Mouse (Mus musculus): ENCODE measurements around the gene Usp9x. TPM values are rescaled to one million over a fixed set of nuclear protein-coding genes. Genes with fewer than 3 reads are reported as not detected.

Usp9x gene
- total RNA-seq, 2 experiments from 2014 or later = 279 to 291 TPM

DNA sequence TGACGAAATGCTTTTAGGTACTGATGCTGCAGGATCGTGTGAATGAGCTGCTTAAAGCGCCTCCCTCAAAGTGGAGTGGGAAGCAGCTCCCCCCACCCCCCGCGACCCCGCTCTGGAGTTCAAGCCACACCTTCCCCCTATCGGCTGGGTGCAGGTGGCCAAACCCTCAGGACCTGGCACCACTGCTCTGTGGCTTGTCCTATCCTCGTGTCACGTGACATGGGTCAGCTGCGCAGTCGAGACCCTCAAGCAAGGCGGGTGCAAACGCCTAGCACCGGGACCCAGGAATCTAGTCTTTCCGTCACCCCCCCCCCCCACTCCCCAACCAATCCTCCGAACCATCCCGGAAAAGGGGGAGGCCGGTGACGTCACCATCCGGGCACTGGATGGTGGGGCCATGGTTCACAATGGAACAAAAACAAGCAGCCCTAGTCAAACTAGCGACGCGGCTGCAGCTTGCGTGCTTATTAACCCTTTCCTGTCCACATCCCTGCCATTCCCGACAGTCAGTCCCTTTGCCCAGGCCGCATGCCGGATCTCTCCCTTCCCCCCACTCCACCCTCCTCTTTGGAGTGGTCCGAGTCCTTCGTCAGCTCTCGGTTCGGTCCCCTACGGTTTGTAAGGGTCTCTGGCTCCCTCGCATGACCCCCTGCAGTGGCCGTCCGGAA lies 591 bp upstream of the Usp9x start:
- intact Hi-C loops (cut with DNase I) = loop anchor here (5.0 kb wide), 1 partner anchor 193 kb away; no protein-coding TSS in a partner anchor
- peak; percentile 95 to 96 for DNase-seq (ENCODE audit: extremely low spot score in 1 of 2, low spot score in 2 of 2)

DNA sequence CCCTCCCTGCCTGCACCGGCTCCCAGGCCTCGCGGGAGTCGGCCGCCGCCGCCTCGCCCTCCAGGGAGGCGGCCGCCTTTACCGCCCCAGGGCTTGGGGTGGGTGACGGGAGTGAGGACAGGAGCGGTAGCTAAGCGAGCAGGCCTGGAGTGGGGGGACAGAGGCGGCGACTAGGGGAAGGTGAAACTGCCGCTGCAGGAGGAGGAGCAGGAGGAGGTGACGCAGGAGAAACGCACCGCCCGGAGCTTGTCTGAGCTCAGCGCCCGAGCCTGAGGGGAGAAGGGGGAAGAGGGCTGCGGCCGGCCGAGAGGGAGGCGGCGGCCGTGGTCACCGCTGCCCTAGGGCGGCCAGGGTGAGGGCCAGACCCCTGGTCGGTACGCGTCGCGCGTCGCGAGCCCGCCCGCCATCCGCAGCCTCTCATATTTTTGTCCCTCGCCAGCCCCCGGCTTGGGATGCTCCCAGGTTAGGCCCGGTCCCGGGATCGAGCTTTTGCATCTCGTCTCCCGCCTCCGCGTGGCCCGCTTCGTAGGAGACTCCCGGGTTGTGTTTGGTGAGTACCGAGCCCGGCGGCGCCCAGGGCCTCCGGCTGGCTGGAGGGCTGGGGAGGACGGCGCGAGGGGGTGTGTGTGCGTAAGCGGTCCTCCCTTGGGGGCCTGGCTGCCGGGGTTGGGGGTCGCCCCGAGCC lies 620 bp downstream of the Usp9x start:
- intact Hi-C loops (cut with DNase I) = loop anchor here (5.0 kb wide), 1 partner anchor 195 kb away; no protein-coding TSS in a partner anchor
- DNase-seq (ENCODE audit: extremely low spot score in 1 of 2, low spot score in 2 of 2) = peak; percentile 24 to 82

DNA sequence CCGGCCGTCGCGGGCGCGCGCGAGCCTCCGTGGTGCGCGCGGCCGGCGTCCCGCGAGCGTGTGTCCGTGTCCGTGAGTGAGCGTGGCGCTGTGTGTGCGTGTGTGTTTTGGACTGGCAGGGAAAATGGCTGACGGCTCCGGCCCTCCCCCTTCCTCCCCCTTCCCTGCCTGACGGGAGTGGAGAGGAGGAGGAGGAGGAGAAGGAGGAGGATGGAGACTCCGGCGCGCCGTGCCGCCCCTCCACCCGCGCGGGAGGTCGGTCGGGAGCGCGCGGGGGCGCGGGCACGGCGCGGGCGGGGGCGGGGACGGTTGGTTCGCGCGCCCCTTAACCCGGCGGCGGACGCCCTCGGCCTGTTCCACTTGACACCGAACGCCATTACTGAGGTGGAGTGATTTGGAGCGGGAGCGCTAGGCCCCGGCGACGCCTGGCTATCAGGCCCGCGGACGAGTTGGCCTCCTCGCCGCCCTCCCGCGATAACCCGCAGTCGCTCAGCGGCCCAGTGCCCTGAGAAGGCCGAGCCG lies 1.2 kb downstream of the Usp9x start:
- intact Hi-C loops (cut with DNase I) = loop anchor here (5.0 kb wide), 1 partner anchor 195 kb away; no protein-coding TSS in a partner anchor
- peak; percentile 49 to 85 for DNase-seq (ENCODE audit: extremely low spot score in 1 of 2, low spot score in 2 of 2)

DNA sequence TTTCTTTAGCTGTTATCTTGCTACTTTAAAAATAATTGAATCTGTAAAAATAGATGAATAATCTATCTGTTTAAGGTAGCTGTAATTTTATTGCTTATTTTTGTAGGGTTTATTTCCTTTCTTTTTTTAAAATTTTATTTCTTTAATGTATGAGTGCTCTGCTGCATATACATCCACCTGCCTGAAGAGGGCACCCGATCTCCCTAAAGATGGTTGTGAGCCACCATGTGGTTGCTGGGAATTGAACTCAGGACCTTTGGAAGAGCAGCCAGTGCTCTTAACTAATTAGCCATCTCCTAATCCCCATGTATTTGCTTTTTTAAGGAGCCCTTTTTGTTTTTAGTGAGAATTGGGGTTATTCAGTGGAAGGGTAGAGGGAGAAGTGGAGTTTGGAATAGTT lies 14.3 kb downstream of the Usp9x start:
- intact Hi-C loops (cut with DNase I) = no loop called here
- DNase-seq (ENCODE audit: extremely low spot score in 1 of 2, low spot score in 2 of 2) = no peak

DNA sequence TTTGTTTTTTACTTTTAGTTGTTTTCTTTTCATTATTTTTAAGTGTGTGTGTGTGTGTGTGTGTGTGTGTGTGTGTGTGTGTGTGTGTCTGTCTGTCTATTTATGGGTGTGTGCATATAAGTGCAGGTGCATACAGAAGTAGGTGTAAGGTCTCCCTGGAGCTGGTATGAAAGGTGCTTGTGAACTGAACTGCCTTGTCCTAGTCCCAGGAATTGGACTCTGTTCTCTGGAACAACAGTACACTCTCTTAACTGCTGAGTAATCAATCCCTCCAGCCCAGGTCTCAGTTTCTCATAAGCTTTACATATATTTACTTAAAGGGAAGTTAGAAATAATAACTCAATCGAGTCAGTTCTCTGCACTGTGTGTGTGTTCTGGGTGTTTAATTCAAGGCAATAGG lies 25.7 kb downstream of the Usp9x start:
- intact Hi-C loops (cut with DNase I) = no loop called here
- no peak for DNase-seq (ENCODE audit: extremely low spot score in 1 of 2, low spot score in 2 of 2)

DNA sequence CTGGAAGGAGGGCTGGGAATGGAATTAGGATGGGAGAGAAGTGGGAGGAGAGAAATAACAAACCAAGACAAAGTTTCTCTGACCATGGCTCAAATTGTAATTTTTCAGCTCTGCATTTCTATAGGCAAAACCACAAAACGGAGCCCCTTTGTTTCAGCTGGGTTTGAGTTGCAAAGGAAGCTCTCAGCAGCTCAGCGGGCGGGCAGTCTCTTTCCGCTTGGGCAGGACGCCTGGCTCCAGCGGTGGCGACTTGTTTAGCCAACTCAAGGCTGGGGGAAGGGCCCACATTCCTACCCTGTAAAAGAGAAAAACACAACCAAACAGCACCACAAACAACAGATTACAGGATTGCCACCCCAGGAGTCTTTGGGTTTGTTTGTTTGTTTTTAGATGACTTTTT lies 135.2 kb downstream of the Usp9x start:
- DNase-seq (ENCODE audit: extremely low spot score in 1 of 2, low spot score in 2 of 2) = peak in 1 of 2 experiments; percentile 82

DNA sequence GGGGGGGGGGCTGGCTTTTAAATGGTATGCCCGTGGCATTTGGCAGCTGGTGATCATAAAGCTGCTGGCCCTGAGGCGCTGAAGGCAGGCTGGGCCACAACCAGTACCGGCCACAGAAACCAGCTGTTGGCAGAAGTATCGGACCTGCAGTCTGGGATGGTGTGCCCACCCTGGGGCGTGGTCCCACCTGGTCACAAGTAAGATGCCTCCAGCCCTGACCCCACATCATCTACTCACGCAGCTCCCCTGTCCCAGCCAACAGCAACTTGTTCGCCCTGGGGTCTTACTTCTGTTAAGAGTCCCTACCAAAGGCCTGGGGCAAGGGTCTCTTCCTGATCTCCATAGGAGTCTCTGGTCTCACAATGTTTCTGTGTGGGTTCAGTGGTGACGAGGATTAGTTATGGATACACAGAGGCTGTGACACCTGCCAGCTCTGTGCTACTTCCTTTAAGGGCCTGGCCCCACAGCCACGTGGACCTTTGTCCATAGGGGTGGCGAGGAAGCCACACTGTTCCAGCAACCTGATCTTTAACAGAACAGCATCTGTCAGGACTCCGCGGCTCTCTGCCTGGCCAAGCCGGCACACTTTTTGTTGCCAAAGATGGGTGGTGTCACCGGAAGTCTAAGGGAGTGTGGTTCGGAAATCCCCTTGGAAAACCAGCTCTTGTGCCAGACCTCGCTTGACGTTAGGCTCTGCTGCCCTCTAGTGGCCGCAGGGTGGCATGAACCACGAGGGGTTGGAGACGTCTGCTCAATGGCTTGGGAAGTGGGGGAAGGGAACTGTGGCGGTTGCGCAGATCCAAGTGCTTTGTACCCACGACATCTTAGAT lies 136.4 kb downstream of the Usp9x start:
- peak; percentile 90 to 91 for DNase-seq (ENCODE audit: extremely low spot score in 1 of 2, low spot score in 2 of 2)
- intact Hi-C loops (cut with DNase I) = no loop called here

More for the DNA sequence above, 135.2 kb downstream of the Usp9x start:
- intact Hi-C loops (cut with DNase I) = no loop called here

DNA sequence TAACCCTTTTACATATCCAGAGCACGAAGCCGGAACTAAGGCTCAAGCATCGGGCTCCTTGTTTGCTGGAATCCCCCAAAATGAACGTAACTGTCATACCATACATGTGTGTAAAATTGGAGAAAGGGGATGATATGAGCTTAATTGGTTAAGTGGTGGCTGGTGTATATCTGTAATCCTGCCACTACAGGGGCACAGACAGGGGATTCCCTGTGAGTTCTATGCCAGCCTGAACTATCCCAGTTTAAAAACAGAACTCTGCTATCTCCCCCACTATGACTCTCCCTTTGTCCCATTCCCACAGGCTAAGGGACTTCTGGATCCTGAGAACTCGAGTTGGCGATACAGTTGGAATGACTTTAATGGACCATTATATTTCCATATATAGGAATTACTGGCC lies 137.1 kb downstream of the Usp9x start:
- DNase-seq (ENCODE audit: extremely low spot score in 1 of 2, low spot score in 2 of 2) = no peak
- intact Hi-C loops (cut with DNase I) = no loop called here

DNA sequence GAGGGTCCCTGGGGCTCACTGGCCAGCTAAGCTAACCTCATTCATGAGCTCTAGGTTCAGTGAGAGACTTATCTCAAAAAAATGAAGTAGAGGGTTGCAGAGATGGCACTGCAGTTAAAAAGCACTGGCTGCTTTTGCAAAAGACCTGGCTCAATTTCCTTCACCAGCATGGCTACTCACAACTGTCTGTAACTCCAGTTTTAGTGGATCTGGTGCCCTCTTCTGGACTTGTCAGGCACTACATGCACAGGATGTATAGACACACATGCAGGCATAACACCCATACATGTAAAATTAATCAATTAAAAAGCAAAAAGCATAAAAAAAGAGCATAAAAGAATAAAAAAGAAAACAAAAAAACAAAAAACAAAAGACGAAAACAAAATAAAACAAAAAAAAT lies 143.0 kb downstream of the Usp9x start:
- intact Hi-C loops (cut with DNase I) = no loop called here
- no peak for DNase-seq (ENCODE audit: extremely low spot score in 1 of 2, low spot score in 2 of 2)

Other genes starting within 250 kb of the Usp9x start
- gene Ddx3x, start 209.5 kb downstream of the Usp9x start, total RNA-seq (2021) = 100 to 1,000 TPM; 161 to 203 TPM

Measured in left cerebral cortex, postnatal 10 days (tissue).